Mouse (Mus musculus) liver, postnatal 0 days (tissue): ENCODE data around the gene Gzmn.
"Not testable (repeated sequence)": the region's sequence is repeated elsewhere in the genome, so short reads cannot be mapped to it uniquely, and the experiment has no call there.

Experiments
- CTCF ChIP-seq: sonication (generic); IDR thresholded peaks from 2 replicates; pipeline ENCODE4 v1.5.1; 2016; ENCODE audit warnings: antibody characterized with exemption, low read depth
- EP300 ChIP-seq: IDR thresholded peaks from 2 replicates; pipeline ENCODE4 v1.6.1; 2016; ENCODE audit warnings: antibody characterized with exemption, low read depth, mild to moderate bottlenecking

GRCm38 (mm10) chr14:56205021-56205420 lies 30.6 kb upstream of the Gzmn start:
- TF ChIP-seq CTCF: peak; percentile 57
- not testable (repeated sequence) for TF ChIP-seq EP300
